ENCODE assay signal across 15 mouse cellular contexts in the genomic region with DNA sequence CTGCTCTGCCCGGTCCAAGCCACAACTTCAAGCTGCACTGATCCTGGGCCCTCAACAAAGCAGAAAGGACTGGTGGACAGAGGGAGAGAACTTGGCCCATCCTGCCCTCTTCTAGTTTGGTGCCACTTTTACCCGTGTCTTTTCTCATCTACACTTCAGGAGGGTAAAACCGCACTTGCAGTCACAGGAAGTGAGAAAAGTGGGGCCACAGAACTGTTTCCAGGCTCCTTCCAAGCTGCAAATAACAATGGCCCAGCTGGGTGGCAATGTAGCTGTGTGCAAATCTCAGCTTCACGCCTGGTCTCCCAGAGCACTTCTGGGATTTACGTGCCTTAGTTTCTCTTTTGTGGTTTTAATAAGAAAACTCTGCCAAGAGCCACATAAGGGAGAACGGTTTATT.
DNase-seq lines count a peak whose midpoint lies in the region; ATAC-seq lines count a peak whose summit lies in the region.
"Had no signal": no experiment of that assay in that cellular context is flagged by ENCODE, and none has a peak within 500 bp of the region (broad histone marks: within the 10 kb centered on the region; RNA-seq: fewer than 3 reads in every experiment).

No protein-coding gene starts in this region.

- H3K4me2 ChIP-seq in forebrain, embryonic 11.5 days (ENCODE audit: low read depth, low read length, severe bottlenecking), result no peak overlapping the region
- H3K4me2 ChIP-seq: kidney, embryonic 15.5 days; liver, embryonic 11.5 days; neural tube, embryonic 15.5 days had no signal

- DNase-seq in CD4-positive, CD25-positive, alpha-beta regulatory T cell, adult 2 months (ENCODE audit: low read depth, low spot score), result peak; percentile 72
- DNase-seq in T-cell, adult 2 months (ENCODE audit: low spot score), result peak; percentile 81
- DNase-seq in naive thymus-derived CD4-positive, alpha-beta T cell, adult 2 months (ENCODE audit: low read depth), result peak; percentile 85
- peak; percentile 66 for DNase-seq in thymus, postnatal 14 days
- DNase-seq in layer of hippocampus, postnatal 25 days (ENCODE audit: extremely low spot score in 1 of 2, low spot score in 1 of 2), result no peak
- no peak for DNase-seq in forebrain, embryonic 11.5 days (ENCODE audit: low spot score)
- DNase-seq in cerebellum, adult 11 months, result no peak
- DNase-seq: adrenal gland, postnatal 36 days; gastrocnemius, adult 2 months had no signal

- H3K27me3 ChIP-seq in forebrain, embryonic 11.5 days (ENCODE audit: control insufficient read depth, insufficient read depth, low read length), result no peaks in the 10 kb centered on the region
- H3K27me3 ChIP-seq: kidney, embryonic 15.5 days; neural tube, embryonic 15.5 days had no signal

- no peak overlapping the region for H3K4me3 ChIP-seq in forebrain, embryonic 11.5 days (ENCODE audit: low read depth, low read length)
- H3K4me3 ChIP-seq: gastrocnemius, adult 2 months; kidney, embryonic 15.5 days; neural tube, embryonic 15.5 days had no signal

- no peak overlapping the region for H3K9ac ChIP-seq in forebrain, embryonic 11.5 days (ENCODE audit: low read length)
- H3K9ac ChIP-seq: kidney, embryonic 15.5 days; neural tube, embryonic 15.5 days had no signal

- no peak for ATAC-seq in forebrain, embryonic 11.5 days (replicated peaks; ENCODE audit: low FRiP score)
- ATAC-seq: forebrain, embryonic 16.5 days; lung, postnatal 0 days had no signal

- H3K4me1 ChIP-seq in forebrain, embryonic 11.5 days (replicated peaks; ENCODE audit: control insufficient read depth, insufficient read depth, low read length), result 0 out of 2 replicates have a peak, but pooled peaks cover 2% of the 10 kb centered on the region

- WGBS in forebrain, embryonic 11.5 days, result 91% methylated on average over 6 of the region's 6 CpGs

- no peaks in the 10 kb centered on the region for H3K36me3 ChIP-seq in forebrain, embryonic 11.5 days (ENCODE audit: control insufficient read depth, insufficient read depth, low read length)
- H3K36me3 ChIP-seq: G1E; kidney, embryonic 15.5 days; neural tube, embryonic 15.5 days had no signal

- no peak overlapping the region for H3K27ac ChIP-seq in forebrain, embryonic 11.5 days (ENCODE audit: low read depth, low read length)
- H3K27ac ChIP-seq: gastrocnemius, adult 2 months; kidney, embryonic 15.5 days; neural tube, embryonic 15.5 days had no signal

- no peaks in the 10 kb centered on the region for H3K9me3 ChIP-seq in forebrain, embryonic 11.5 days (ENCODE audit: control insufficient read depth, low read length)
- H3K9me3 ChIP-seq: kidney, embryonic 15.5 days; neural tube, embryonic 15.5 days had no signal

Comparison
In these comparisons a context has a peak if more than half of its experiments do, and no peak if none do; other contexts are left out.
1. DNase-seq: peak in CD4-positive, CD25-positive, alpha-beta regulatory T cell, adult 2 months (single experiment), T-cell, adult 2 months (single experiment), naive thymus-derived CD4-positive, alpha-beta T cell, adult 2 months (single experiment) and thymus, postnatal 14 days (single experiment); none in layer of hippocampus, postnatal 25 days (0 of 2), forebrain, embryonic 11.5 days (single experiment) and cerebellum, adult 11 months (single experiment).